Mouse (Mus musculus) kidney, adult 8-10 months (tissue): Measurements from ENCODE around the gene Mapkapk2.
"Not testable (repeated sequence)": the region's sequence is repeated elsewhere in the genome, so short reads cannot be mapped to it uniquely, and the experiment has no call there.

Experiments
- DNase-seq, 2 experiments: peaks; one replicate each; pipeline ENCODE4 v3.0.0; 2022

The Mapkapk2 gene

DNA sequence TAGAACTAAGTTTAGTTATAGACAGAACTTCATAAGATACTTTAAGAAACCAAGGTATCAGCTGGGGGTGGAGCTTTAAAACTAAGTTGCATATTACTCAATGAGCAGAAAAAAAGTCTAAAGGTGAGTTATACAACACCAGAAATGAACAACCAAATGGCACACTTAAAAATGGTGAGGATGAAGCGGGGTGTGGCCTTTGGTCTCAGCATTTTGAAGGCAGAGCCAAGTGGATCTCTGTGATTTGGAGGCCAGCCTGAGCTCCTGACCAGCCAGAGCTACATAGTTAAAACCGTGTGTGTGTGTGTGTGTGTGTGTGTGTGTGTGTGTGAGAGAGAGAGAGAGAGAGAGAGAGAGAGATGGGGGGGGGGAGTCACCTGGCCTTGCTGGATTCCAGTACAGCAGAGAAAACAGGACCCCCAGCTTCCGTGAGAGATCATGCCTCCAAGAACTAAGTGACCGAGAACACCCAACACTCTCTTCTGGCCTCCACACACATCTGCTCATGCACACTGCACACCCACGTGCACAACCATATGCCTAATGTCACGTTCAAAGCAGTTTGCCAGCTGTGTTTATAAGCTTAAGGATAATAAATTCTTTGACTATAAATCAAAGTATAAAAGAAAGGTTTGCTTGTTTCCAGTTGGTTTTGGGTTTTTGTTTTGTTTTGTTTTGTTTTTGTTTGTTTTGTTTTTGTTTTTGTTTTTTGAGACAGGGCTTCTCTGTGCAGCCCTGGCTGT lies 49.3 kb downstream of the Mapkapk2 start:
- DNase-seq = peak; percentile 39 to 58

GRCm38 (mm10) chr1:131046607-131047006 lies 51.0 kb downstream of the Mapkapk2 start:
- DNase-seq = no peak

GRCm38 (mm10) chr1:131045723-131046355 lies 51.8 kb downstream of the Mapkapk2 start:
- no peak for DNase-seq

- DNase-seq = no peak
Measured at GRCm38 (mm10) chr1:131043636-131044035, 54.0 kb downstream of the Mapkapk2 start.

DNA sequence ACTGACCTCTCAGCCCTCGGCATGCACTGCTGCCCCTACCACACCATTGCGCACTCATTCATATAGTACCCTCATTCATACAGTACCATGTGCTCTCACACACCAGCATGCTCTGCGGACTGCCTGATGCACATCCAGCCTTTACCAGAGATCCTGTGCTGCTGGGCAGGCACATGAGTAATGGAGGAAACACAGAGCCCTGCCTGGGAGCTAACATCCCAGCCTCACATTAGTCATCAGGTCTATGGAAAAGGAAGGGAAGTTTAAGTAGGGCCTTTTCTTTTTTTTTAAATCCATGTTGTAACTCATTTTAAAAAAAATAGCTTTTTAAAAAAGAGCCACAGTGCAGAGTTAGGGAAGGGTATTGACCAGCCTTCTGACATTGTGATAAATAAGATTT lies 54.9 kb downstream of the Mapkapk2 start:
- no peak for DNase-seq

DNA sequence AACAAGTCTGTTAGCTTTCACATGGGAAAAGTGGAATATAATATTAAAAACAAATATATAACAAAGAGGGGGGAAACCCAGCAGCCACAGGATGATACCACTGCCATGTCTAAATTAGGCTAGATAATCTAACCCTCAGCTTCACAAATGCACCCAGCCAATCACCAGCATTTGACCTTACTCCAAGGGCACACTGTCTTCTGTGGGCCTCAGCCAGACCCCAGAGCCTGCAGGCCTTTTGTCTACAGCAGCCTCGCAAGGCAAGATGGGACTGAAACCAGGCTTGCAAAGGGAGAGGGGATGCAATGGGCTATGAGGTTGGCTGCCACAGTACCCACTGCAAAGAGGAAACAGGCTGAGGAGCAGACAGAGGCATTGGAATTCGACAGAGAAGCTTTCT lies 55.4 kb downstream of the Mapkapk2 start:
- DNase-seq = no peak

DNA sequence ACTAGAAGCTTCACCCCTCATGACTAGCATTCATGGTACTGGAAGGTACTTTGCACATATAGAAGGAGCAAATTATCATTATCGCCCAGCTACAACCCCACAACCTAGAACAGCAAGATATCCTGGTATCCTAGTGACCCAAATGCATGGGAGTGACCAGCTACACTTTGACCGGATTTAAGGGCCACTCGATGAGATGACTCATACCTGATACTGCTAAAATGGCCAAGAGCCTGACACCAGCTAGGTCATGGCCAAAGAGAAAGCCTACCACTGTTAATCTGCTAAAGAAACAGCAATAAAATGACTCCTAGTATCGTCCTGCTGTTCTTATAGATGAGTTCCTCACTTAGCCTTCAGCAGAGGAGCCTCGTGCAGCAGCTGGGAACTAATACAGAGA lies 58.1 kb downstream of the Mapkapk2 start:
- no peak for DNase-seq

GRCm38 (mm10) chr1:131038415-131039017 lies 59.1 kb downstream of the Mapkapk2 start:
- no peak for DNase-seq

DNA sequence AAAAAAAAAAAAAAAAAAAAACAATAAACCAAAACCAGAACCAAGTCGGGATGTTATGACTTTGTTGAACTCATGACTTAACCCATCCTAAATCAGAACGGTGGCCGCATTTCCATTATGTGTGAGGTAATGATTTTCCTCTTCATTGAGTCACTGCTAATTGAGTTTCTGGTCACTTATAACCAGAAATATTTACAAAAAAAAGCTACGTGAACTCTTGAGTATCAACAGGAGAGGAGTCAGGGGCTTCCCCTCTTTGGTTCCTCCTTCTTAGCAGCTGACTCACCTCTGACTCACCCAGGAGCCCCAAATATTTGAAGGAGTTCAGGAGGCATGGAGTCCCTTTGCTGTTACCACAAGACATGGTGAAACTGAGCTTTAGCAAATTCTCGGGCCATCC lies 59.6 kb downstream of the Mapkapk2 start:
- DNase-seq = no peak

- no peak for DNase-seq
Measured at GRCm38 (mm10) chr1:131031267-131031666, 66.4 kb downstream of the Mapkapk2 start.

DNA sequence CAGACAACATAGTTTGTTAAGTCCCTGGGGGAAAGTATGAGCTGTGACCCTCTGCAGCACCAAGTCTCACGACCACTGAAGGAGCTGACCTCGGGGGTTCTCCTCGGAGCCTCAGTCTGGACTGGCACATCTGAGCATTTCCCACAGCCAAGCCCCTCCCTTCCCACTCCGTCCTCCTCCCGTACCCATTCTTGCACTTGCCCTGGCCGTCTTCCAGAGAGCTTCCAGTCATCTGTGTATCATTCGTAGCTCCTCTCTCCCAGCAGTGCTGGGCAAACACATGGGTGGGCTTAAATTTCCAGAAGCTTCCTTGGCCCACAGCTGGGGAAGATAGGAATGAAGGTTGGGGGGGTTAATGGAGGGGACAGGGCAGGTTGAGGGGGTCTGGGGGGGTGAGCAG lies 67.4 kb downstream of the Mapkapk2 start:
- no peak for DNase-seq

DNA sequence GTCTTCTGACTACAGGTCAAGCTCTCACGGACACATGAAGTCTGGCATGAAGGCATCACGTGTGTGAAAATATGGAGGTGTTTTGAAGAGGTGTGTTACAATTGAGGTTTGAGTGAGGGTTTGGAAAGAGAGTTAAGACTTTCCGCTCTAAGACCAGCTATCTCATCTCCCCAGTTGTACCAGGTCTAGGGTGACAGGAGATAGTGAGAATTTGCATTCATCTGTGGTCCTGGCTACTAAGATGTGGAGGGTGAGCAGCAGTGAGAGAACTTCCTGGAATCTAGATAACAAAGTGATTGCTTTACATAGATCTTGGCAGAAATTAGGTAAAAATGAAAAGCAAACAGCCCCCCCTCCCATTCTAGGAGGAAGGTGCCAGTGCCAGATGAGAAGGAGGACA lies 68.4 kb downstream of the Mapkapk2 start:
- DNase-seq = no peak

DNA sequence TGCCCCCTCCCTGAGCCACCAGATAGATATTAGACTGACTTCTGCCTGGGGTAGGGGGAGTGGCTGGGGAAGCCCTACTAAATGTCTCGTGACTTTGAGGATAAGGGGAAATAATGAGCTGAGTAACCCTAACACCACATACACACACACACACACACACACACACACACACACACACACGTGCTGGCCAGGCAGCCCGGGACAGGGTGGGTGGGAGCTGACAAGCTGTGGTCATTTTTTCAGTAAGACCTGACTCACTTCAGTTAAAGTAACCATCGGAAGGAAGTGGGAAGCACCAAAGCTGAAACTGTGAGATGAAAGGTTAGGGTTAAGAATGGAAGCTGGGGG lies 71.8 kb downstream of the Mapkapk2 start:
- no peak for DNase-seq

GRCm38 (mm10) chr1:131024900-131025842 lies 72.5 kb downstream of the Mapkapk2 start:
- DNase-seq = no peak

GRCm38 (mm10) chr1:131023250-131023858 lies 74.3 kb downstream of the Mapkapk2 start:
- DNase-seq = not testable (repeated sequence)

DNA sequence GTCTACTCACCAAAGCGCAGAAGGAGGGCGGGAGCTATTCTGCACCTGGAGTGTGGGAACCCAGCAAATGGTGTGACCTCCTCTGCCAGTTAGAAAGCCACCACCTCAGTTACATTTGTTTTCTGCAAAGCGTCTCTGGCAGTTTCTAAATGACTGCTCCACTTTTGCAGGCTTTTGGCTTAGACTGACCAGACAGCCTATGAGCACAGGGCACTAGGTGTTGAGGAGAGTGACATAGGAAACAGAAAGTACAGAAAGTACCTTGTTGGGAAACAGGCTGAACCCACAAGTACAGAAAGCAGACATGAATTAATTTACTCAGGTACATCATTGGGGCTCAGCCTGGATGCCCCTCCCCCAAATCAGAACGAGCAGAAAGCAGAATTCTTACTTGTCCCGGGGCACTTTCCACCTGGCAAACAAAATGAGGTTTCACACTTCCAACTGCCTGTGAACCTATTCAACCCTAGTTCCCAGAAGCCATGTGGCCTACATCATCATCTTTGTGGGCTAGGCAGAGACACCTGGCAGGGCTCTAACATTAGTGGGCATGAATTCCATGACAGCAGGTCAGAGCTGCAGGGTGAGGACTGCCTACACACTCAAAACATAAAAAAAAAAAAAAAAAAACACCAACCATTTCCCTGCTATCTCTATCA lies 74.9 kb downstream of the Mapkapk2 start:
- DNase-seq = peak in 1 of 2 experiments; percentile 12

GRCm38 (mm10) chr1:131021900-131022590 lies 75.6 kb downstream of the Mapkapk2 start:
- DNase-seq = no peak

DNA sequence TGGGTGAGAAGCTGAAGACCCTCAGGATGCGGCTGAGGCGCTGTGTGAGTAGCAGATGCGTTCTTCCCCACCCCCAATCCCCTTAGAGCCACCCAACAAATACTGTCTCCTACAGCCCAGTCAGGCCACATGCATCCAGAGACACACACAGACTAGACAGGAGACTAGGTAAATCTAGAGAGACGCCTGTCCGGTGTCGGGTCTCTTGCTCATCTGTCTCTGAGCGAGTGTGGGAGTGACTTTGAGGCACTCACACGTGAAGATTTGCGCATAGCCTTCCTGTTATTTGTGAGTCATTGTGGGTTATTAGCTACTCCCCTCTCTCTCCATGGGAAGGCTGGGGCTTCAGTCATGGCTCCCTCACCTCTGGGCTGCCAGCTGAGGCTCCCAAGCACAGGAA lies 76.2 kb downstream of the Mapkapk2 start:
- DNase-seq = no peak

- DNase-seq = no peak
Measured at GRCm38 (mm10) chr1:131020425-131021310, 77.0 kb downstream of the Mapkapk2 start.

DNA sequence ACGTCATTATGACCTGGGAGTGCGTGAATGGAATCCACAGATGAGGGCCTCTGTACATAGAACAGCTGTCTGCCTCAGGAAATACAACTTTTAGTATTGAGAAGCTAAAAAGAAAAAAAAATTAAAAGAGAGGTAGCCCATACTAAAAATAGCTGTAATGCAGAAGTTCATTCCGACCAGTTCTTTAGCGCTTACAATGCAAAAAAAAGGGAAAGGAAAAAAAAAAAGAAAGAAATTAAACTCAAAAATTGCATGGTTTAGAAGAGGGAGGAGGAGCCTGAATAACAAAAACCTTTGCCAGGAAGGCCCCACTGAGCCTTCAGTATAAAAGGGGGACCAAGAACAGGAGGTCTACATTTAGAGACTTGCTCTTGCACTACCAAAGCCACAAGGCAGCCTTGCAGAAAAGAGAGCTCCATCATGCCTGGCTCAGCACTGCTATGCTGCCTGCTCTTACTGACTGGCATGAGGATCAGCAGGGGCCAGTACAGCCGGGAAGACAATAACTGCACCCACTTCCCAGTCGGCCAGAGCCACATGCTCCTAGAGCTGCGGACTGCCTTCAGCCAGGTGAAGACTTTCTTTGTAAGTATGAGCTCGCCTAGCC lies 78.0 kb downstream of the Mapkapk2 start, which contains the start of gene Il10:
Gene Il10 (plus strand): TSS at position 354 of the 607 bp plus-strand sequence.
- DNase-seq = no peak
